Mouse (Mus musculus) spleen, postnatal 10 days (tissue): ENCODE data around the gene 2700049A03Rik.
"Not testable (repeated sequence)": the region's sequence is repeated elsewhere in the genome, so short reads cannot be mapped to it uniquely, and the experiment has no call there.

Experiments used
- DNase-seq, 2 experiments: peaks; one replicate each; pipeline ENCODE4 v3.0.0; 2021 to 2022; ENCODE audit warnings: low spot score in 2 of 2

2700049A03Rik gene

DNA sequence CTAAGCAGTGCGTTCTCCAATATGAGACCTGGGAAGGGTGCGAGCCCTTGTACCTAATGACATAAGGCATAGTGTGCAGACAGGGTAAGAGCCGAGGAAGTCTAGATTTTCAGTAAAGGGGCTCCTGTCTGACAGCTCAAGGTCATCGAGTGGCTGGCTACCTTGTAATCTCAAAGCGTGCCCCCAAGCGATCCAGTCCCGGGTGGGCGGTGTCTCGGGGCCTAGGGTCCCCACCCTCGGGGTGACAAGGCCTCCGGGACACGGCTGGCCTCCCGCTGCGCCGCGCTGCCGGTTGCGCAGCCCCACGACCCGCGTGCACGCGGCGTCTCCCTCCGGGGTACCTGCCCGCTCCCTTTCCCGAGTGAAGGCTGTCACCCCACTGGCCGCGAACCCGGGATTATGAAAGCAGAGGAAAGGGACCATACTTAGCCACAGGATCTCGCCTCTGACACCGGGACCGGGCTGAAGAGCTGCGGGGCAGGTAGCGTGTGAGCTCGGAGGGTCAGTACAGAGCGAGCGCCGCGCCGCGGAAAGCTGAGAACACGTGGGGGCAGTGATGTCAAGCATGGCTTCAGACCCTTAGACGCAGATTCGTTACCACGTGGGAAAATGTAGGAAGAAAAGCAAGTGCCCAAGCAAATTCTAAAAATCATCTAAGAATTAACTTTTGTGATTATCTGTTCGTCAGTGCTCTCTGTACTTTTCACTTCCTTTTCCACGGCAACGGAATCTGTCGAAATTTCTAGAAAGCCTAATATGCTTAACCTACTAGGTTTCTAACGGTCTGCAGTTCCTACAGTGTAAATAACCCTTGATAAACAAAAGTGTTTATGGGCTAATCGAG is at the start of gene 2700049A03Rik, which contains the start of gene Timm9:
Gene 2700049A03Rik (plus strand): TSS at position 719 of the 844 bp plus-strand sequence.
Gene Timm9 (minus strand): TSS at position 555 of the 844 bp plus-strand sequence.
- DNase-seq = peak; percentile 78 to 79

DNA sequence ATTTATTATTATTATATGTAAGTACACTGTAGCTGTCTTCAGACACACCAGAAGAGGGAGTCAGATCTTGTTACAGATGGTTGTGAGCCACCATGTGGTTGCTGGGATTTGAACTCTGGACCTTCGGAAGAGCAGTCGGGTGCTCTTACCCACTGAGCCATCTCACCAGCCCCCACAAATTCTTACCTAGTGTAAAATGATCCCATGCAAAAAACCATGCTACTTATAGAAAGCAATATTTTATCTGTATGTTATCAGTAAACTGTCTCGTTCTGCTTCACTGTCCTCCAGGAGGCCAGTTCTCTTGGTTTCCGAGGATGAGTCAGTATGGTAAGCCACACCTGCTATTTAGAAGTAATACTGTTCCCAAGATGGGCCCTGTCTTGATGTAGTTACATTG is 32.4 kb upstream of the 2700049A03Rik start:
- DNase-seq = not testable (repeated sequence)

DNA sequence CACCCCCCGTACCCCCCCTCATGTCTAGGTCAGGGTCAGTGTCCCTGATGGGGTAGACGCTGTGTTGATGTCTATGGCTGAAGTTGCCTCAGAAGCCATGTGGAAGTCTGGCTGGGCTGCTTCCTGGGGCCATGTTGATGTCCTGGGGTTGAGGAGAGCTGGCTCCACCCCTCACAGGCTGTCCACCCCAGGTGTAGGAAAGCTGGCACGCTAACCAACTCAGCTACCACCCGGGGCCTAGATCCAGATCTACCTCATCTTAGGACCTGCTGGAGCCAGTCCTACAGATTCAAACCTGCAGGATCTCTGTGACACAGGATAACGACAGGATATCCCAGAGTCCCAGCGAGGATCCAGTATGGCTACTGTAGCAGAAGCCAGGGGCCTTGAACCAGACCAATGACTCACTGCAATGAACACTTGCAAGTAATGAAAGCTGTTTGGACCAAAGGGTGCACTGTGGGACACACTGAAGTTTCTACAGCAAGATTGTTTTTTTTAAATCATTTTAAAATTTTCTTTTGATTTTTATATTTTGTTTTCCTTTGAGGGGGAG is 29.4 kb upstream of the 2700049A03Rik start:
- no peak for DNase-seq

DNA sequence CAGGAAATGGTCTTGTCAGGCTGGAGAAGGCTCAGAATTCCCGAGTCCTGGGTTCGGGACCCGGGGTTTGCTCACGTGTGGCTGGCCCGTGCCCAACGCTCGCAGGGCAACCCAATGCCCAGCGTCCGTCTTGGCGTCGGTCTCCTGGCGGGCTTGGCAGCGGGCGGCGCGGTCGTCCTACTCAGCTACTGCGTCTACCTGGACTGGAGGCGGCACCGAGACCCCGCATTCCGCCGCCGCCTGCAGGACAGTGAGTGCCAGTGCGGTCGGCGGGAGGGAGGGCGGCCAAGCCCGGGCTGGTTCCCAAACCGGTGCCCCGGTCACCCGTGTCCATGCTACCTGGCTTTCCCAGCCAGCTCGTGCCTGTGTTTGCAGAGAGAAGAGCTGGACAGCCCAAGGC is 25.3 kb upstream of the 2700049A03Rik start, which contains the start of gene Tomm20l:
Gene Tomm20l (plus strand): TSS at position 98 of the 400 bp plus-strand sequence.
- DNase-seq = peak in 1 of 2 experiments; percentile 58

DNA sequence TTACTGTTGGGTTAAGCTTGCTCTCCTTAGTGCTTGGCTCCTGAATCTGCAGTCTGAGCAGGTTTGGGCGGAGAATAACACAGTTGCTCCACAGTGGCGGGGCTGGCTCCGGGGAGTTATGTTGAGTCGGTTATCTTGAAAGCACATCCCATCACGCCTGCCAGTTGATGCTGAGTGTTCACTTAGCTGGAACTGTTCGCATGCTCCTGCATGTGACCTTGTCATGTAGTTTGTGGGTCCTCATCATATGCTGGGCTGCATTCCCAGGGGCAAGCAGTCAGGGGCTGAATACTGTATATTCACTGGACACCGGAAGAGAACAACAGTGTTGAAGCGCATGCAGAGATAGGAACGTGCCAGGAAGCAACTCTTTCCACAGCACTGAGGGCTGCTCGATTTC is 23.6 kb upstream of the 2700049A03Rik start:
- DNase-seq = no peak

DNA sequence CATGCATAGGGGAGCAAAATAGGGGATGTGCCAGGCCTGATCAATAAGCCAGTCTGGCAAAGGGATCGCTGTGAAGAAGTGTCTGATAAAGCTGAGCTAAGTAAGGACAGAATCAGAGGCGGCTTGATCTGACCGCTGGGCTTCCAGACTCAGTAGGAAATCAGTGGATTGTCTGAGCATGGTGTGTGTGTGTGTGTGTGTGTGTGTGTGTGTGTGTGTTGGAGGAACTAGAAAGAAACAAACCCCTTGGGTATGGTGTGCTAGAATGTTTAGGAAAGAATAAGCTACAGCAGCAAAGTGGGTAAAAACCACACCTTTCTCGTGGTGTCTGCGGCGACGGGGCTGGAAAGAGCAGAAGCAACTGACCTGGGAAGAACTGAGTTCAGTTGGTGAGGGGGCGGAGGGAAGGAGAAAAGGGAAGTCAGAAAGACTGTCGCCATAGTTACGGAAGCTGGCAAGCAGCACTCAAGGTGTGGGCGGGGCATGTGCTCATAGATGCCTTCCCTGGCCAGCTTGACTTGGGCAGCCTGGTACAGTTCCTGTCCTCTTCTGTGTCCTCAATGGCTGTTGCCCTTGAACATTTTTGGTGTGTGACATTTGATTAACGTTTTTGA is 22.9 kb upstream of the 2700049A03Rik start:
- DNase-seq = peak in 1 of 2 experiments; percentile 82

DNA sequence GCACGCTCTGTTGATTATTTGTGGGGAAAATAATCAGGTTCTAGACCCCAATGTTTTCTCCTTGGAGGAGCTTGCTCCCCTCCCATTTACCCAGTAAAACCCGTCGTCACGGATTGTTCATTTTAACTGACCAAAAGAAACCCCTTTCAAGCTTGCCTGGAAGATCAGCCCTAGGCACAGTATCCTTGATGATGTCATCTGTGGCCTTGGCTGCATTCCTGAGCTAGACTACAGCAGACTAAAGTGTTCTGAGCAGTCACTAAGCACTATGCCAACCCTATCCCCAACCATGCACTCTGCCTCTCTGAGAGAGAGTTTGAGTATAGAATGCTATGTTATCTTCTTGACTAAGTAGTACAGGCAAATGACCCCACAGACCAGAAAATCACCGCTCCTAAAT is 20.2 kb upstream of the 2700049A03Rik start:
- DNase-seq = no peak

DNA sequence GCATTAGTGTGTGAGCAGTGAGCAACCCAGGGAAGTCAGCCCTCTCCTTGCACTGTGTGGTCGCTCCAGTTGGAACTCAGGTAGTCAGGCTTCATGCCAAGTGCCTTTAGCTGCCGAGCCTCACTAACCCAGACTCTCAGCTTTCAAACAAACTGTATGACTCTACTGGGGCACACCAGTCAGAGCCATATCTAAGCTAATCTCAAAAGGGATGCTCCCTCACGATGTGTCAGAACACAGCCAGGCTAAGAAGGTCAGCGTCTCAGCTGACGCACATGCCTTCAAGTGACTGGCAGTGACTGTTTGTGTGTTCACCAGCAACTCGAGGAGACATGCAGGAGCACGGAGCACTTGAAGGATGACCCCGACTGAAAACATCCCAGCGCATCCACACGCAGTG is 13.9 kb upstream of the 2700049A03Rik start:
- no peak for DNase-seq

DNA sequence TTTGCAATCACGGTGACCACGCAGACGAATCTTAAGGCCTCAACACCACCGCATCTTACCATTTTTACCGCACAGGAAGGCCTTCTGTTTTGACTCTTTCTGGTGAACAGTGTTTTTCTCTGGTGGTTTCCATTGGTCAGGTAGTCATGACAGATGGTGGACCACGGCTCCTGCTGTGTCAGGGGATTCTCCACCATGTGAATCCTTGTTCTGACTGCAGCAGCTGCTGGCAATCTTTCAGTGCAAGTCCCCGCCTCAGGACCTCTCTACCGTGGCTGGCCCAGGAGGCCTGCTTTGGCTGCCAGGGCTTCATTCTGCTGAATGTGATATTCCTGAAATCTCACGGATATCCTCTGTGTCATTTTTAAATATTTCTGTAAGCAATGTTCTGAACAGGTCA is 13.4 kb upstream of the 2700049A03Rik start:
- DNase-seq = no peak

DNA sequence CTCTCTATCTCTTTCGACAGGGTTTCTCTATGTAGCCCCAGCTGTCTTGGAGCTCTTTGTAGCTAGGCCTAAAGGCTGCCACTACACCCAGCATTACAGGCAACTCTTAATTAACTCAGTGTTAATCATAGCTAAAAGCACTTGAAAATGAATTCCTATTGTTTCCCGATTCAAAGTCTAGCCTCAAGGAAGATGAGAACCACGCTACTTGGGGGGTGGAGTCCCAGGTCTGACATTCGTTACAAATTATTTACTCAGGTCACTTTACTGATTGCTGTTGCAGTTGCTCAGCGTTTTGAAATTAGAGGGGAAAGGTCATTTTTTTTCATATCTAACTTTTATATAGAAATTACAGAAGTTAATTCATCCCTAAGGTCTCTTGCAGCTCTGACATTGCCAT is 1.1 kb upstream of the 2700049A03Rik start:
- DNase-seq = no peak

DNA sequence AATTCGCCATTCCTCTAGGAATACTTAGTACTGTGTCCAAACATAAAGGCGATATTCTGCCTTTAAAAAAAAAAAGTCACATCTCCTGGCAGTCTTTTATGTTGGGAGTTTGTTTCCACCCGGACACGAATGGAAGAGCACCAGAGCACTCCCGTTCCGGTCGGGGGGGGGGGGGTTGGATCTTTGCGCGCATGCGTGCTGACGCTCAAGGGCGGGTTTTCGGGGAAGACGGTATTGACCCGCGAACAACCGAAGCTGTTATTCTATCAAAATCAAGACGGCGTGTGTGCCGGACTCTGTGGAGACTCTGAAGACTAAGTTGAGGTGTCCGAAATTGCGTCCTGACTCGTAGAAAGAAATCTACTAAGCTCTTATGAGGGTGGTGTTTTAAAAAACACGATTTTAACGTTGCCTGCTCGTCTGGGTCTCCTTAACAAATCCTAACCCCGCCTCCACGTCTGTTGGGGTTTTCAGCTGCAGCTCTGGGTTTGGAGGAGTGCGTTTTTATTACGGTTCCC is 385 bp downstream of the 2700049A03Rik start:
- DNase-seq = peak; percentile 82 to 93

DNA sequence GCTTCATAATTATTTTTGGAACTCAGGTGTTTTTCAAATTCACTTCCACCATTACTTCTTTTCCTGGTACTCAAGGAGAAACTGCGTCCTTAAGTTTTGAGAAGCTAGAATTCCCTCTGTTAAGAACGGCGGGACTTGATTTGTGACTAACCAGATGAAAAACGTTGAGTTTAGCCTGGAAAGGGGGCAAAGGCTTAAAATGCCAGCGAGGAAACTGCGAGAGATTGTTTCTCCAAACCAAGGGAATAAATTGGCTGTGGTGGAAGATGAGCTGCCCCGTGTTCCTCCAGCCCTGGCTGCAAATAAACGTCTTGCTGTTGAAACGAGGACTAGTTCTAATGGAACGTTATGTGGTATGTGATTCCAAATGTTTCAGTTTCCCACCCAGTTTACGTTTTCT is 1.0 kb downstream of the 2700049A03Rik start:
- DNase-seq = peak in 1 of 2 experiments; percentile 22

DNA sequence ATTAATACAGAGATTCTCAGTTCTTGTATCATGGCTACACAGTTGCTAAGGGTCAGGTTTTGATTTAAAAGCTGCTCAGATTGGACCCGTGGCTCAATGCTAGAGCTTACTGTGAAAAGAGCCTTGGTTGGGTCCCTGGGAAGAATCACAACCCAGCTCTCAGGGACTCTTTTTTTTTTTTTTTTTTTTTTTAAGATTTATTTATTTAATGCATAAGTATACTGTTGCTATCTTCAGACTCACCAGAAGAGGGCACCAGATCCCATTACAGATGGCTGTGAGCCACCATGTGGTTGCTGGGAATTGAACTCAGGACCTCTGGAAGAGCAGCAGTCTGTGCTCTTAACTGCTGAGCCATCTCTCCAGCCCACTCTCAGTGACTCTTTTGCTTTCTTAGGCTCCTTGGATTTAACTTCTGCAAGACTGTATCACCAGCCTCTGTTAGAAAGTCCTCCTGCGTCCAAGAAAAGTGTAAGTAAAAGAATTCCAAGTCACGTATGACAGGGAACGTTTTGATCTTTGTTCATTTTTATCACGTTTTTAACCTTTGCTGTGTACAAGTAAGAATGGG is 2.7 kb downstream of the 2700049A03Rik start:
- peak in 1 of 2 experiments; percentile 26 for DNase-seq

DNA sequence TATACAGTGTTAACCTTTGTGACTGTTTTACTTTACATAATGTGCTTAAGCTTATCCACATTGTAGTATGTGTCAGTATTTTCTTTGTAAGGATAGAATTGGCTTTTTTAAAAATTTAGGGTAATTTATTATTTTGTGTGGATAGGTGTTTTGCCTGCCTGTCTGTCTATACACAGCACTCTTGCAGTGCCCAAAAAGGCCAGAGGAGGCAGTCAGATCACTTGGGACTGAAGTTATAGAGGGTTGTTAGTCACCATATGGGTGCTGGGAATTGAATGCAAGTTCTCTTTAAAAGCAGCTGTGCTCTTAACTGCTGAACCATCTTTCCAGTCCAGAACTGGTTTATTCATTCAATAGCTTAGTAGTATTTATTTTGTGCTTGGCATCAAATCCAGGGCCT is 4.5 kb downstream of the 2700049A03Rik start:
- DNase-seq = no peak

DNA sequence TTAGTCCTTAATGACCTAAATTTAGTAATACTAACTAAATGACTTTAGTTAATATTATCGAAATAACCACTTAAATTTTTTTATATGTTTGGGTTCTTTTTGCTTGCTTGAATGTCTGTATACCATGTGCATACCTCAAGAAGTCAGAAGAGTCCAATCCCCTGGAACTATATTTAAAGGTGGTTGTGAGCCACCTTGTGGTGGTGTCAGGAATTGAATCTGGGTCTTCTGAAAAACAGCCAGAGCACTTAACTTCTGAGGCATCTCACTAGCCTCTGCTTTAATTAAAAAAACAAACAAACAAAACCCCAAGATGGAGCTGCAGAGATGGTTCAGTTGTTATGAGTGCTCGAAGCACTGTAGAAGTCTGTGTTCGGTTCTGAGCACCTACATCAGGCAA is 11.0 kb downstream of the 2700049A03Rik start:
- DNase-seq = peak; percentile 22 to 70

DNA sequence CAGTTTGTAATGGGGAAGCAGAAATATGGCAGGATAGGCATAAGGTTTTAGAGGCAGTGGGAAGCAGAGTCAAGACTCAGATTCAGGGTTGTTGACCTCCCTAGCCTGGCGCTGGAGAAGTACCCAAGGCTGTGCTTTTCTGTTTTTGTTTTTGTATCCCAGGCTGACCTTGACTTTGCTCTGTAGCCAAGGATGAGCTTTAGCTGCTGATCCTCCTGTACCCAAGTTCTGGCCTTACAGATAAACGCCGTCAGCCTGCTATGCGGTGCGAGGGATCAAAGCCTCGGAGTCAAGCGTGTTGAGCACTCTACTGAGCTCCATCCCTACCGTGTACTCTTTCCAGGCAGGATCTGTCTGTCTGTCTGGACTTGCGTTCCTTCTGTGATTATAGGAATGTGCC is 12.2 kb downstream of the 2700049A03Rik start:
- DNase-seq = no peak

DNA sequence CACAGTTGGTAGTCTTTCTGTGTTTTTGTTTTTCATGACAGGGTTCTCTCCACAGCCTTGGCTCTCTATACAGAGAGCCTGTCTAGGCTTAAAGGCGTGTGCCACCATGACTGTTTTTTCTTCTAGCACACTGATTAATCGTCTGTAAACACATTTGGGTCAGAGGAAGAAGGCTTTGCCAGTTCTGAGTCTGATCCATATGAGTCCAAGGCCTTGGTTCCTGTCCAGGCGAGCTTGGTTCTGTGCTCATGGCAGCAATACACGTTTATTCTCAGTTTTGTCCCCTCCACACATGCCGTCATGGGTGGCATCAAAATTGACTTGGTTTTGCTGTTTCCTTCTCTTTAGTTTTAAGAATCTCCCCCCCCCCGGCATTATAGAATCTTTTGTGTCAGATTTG is 12.8 kb downstream of the 2700049A03Rik start:
- no peak for DNase-seq

DNA sequence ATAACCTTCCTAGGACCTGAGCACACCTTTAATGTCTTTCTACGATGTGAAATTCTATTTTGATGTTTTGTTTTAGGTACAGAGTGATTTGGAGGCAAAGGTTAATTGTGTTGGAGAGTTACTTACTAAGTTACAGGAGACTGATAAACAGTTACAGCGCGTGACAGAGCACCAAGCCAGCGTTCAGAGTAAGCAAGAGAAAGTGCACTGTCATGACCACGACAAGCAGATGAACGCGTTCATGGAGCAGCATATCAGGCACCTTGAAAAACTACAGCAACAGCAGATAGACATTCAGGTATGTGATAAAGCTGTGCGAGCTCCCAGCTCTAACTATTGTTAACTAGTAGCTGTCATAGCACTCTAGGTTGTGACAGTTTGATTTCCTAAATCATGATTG is 13.5 kb downstream of the 2700049A03Rik start:
- no peak for DNase-seq

DNA sequence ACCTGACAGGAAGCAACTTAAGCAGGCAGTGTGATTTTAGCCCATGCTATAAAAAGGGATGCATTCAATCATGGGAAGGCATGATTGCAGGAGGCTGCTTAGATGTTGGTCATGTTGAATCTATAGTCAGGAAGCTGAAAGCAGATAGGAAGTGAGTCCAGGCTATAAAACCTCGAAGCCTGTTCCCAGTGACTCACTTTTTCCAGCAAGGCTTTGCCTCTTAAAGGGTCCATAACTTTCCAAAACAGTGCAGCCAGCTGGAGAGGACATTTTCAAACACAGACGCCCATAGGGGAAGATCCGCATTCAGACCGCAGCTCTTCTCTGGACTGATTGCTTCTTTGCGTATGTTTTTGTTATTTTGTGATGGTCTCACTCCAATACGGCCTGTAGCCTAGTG is 18.3 kb downstream of the 2700049A03Rik start:
- no peak for DNase-seq

DNA sequence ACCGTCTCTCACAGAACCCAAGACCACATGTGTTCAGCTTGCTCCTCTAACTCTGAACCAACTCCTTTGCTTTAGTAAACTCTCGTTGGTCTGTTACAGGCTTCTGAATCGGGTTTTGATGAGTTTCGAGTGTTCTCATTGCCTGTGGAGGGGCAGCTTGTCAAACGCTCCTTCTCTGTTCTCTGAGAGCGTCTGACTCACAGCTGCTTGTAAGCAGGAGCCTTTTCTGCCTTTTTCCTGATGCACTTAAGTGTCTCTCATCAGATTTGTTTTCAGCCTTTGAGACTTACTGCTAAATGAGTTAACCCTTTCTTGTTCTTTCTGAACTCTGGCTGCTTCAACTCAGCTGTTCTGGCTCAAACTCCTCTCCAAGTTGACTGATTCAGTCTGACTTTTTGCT is 21.3 kb downstream of the 2700049A03Rik start:
- DNase-seq = no peak

DNA sequence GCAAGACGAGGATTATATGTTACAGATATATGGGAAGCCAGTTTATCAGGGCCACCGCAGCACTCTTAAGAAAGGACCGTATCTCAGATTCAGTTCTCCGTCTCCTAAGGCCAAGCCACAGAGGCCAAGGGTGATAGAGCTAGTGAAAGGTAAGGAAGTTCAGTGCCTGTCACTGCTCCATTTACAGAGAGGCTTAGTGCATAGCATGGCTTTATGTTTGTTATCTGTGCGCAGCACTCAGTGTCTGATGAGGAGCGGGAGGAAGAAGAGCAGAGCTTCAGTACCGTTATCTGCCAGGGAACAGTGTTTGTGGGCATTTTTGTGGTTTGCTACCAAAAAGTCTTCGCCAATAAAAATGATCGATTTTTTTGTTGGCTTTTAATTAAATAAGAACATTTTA is 27.8 kb downstream of the 2700049A03Rik start:
- DNase-seq = no peak

DNA sequence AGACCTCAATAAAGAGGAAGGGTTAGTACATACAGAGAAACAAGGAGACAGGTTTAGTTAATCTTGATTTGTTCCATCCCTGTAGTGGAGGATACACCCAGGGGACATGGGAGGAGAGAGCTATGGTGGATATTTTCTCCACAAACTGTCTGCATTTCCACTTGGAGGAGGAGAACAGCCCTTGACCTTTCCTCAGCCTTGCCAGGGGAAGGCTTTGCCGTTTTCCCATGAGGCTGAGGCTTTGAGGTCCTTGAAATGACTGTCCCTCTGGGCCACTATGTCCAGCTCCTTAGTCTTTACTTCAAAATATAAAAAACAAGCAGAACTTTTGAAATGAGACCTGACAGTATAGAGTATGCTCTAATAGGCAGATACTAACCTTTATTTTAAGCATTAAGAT is 33.3 kb downstream of the 2700049A03Rik start:
- DNase-seq = no peak
